Mouse (Mus musculus) liver, embryonic 12.5 days (tissue): ENCODE results near the gene Serpinb1c. TPM values are rescaled to one million over a fixed set of nuclear protein-coding genes. Genes with fewer than 3 reads are reported as not detected.

Experiments used
- ATAC-seq: fragments of 200-750 bp; cut with Nextera tagmentation; 2 replicates; pipeline ENCODE4 v1.8.0; 2017; ENCODE audit warnings: moderate number of reproducible peaks, mild to moderate bottlenecking, moderate library complexity
- H3K27ac ChIP-seq: fragments of 300-500 bp; sonication (generic); 2 replicates; pipeline ENCODE4 v1.5.1; 2016; ENCODE audit warnings: mild to moderate bottlenecking
- H3K27me3 ChIP-seq: fragments of 300-500 bp; sonication (generic); replicated peaks from 2 replicates; pipeline ENCODE4 v1.6.1; 2016; ENCODE audit warnings: mild to moderate bottlenecking, moderate library complexity
- H3K36me3 ChIP-seq: fragments of 300-500 bp; sonication (generic); 2 replicates; pipeline ENCODE4 v1.6.1; 2016; ENCODE audit warnings: mild to moderate bottlenecking, moderate library complexity
- H3K4me1 ChIP-seq: fragments of 300-500 bp; sonication (generic); 2 replicates; pipeline ENCODE4 v1.6.1; 2016
- H3K4me2 ChIP-seq: fragments of 300-500 bp; sonication (generic); 2 replicates; pipeline ENCODE4 v1.6.1; 2016; ENCODE audit warnings: mild to moderate bottlenecking, moderate library complexity
- H3K4me3 ChIP-seq: fragments of 300-500 bp; sonication (generic); 2 replicates; pipeline ENCODE4 v1.5.1; 2016; ENCODE audit warnings: mild to moderate bottlenecking, moderate library complexity
- H3K9ac ChIP-seq: fragments of 300-500 bp; sonication (generic); 2 replicates; pipeline ENCODE4 v1.6.1; 2016; ENCODE audit warnings: mild to moderate bottlenecking, moderate library complexity
- H3K9me3 ChIP-seq: fragments of 300-500 bp; sonication (generic); replicated peaks from 2 replicates; pipeline ENCODE4 v1.6.1; 2016; ENCODE audit warnings: mild to moderate bottlenecking, moderate library complexity
- WGBS: fragments of 180-500 bp; shearing (Covaris S2); methylation state at CpG from one replicate; pipeline ENCODE4 v1.1.7; 2016; ENCODE audit not compliant: insufficient replicate concordance; 5-methylcytosine and 5-hydroxymethylcytosine counted together
- polyA plus RNA-seq: library from polyadenylated mRNA; unstranded; fragments of >200 nt; fragmentation: Nextera tagmentation; extraction: Ambion mirVana; gene quantifications from 2 replicates; pipeline ENCODE4 v1.2.1, GENCODE M21; 2016

Serpinb1c gene
- polyA plus RNA-seq, 1 experiment from 2014 or later, result 0.10 TPM

DNA sequence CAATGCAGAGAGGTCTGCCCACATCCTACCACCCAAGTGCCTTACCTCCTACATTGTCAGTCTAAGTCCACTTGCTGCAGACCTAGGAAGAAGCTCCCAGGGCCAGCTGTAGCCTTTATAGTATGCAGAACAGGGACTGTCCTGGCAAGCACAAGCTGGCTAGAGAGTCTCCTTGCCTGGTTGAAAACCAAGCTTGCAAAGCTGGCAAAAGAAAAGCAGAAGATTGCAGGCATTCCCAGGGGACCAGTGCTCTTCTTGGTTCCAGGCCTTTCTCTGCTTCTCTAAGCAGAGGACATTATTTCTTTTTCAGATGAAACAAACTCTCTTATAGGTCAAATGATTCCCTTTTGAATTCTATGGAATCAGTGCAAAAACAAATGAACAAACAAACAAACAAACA, 34.6 kb downstream of the Serpinb1c start:
- Histone ChIP-seq H3K4me2 (no peak overlapping the region), H3K4me1 (no peaks in the 10 kb centered on the region), H3K4me3 (no peak overlapping the region), H3K9me3 (no peaks in the 10 kb centered on the region), H3K27me3 (no peaks in the 10 kb centered on the region), H3K9ac (no peak overlapping the region), H3K36me3 (no peaks in the 10 kb centered on the region), H3K27ac (no peak overlapping the region)
- no peak for ATAC-seq

DNA sequence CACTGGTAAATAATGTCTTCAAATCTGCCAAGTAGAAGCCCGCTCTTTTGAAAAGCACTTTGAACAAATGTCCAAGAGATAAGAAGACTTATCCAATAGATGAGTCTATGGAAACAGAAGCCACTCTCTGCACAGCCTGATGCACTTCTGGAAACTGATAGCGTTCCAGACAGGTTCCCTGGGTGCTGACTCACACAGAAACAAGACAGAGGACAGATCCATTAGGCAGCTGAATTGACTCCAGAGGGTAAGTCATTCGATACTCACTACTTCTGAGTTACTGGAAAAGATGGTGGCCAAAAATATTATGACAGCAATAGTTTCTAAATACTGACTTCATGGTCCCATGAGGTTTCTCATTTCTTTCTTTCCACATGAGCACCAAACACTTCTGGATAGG, 37.2 kb downstream of the Serpinb1c start:
- no peak overlapping the region for H3K4me2 ChIP-seq
- H3K27me3 ChIP-seq, result no peaks in the 10 kb centered on the region
- H3K9ac ChIP-seq, result no peak overlapping the region
- no peaks in the 10 kb centered on the region for H3K9me3 ChIP-seq
- H3K36me3 ChIP-seq, result no peaks in the 10 kb centered on the region
- no peak overlapping the region for H3K4me3 ChIP-seq
- 55% methylated on average over 3 of the region's 3 CpGs for WGBS
- H3K27ac ChIP-seq, result no peak overlapping the region
- no peaks in the 10 kb centered on the region for H3K4me1 ChIP-seq
- no peak for ATAC-seq

GRCm38 (mm10) chr13:32853073-32853472, 44.9 kb downstream of the Serpinb1c start:
- 43% methylated on average over 2 of the region's 2 CpGs for WGBS
- H3K27ac ChIP-seq, result no peak overlapping the region
- H3K27me3 ChIP-seq, result no peaks in the 10 kb centered on the region
- H3K36me3 ChIP-seq, result no peaks in the 10 kb centered on the region
- H3K9me3 ChIP-seq, result no peaks in the 10 kb centered on the region
- no peak overlapping the region for H3K4me2 ChIP-seq
- no peak for ATAC-seq
- H3K4me3 ChIP-seq, result no peak overlapping the region
- no peak overlapping the region for H3K9ac ChIP-seq
- 0 out of 2 replicates have a peak, but pooled peaks cover 4% of the 10 kb centered on the region for H3K4me1 ChIP-seq

DNA sequence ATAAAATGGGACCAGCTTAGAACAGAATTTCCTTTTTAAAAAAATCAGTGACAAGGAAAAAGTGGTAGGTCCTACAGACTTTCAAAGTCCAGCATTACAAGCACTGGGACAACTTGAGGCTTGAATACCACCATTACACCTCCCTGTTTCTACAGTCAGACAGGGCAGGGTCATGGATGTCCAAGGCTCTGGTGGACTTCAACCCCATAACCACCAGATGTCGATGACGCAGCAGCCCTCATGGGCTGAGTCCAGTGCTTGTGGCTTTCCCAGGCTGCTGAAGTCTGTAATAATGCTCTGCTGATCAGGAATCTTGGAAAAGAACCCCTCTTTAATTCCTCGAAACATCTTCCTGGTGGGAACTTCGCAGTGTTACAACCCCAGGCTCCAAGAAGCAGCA, 45.5 kb downstream of the Serpinb1c start:
- Histone ChIP-seq H3K4me3 (no peak overlapping the region), H3K4me2 (no peak overlapping the region), H3K27ac (no peak overlapping the region), H3K9ac (no peak overlapping the region), H3K9me3 (no peaks in the 10 kb centered on the region), H3K27me3 (no peaks in the 10 kb centered on the region), H3K4me1 (0 out of 2 replicates have a peak, but pooled peaks cover 4% of the 10 kb centered on the region), H3K36me3 (no peaks in the 10 kb centered on the region)
- WGBS, result 79% methylated on average over 4 of the region's 4 CpGs
- no peak for ATAC-seq

DNA sequence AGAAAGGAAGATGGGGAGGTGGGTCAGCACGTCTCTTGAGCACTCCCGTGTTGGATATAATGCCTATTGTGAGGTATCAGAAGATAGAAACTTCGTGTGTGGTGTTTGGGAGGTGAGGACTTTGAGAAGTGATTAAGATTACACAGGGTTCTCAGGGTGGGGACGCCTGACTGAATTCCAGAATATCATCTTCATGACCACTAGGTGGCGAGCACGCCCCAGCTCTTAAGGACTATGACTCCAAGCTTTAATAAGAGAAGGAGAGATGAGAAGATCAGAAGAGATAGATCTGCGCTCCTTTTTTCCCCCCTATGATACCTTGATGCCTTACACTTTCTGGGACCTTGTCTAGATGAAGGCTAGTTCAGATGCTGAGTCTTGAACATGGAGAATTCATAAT, 46.0 kb downstream of the Serpinb1c start:
- 0 out of 2 replicates have a peak, but pooled peaks cover 4% of the 10 kb centered on the region for H3K4me1 ChIP-seq
- peak; percentile 52; the same call in 1 of the 2 replicates for ATAC-seq
- no peaks in the 10 kb centered on the region for H3K27me3 ChIP-seq
- H3K27ac ChIP-seq, result no peak overlapping the region
- no peak overlapping the region for H3K9ac ChIP-seq
- 9% methylated on average over 7 of the region's 7 CpGs for WGBS
- no peak overlapping the region for H3K4me2 ChIP-seq
- H3K9me3 ChIP-seq, result no peaks in the 10 kb centered on the region
- no peaks in the 10 kb centered on the region for H3K36me3 ChIP-seq
- H3K4me3 ChIP-seq, result no peak overlapping the region

GRCm38 (mm10) chr13:32850668-32851404, 47.2 kb downstream of the Serpinb1c start, which contains the start of gene Serpinb1a:
Serpinb1a (minus strand) TSS chr13:32851185.
- ATAC-seq, result no peak
- 48% methylated on average over 10 of the region's 10 CpGs for WGBS
- Histone ChIP-seq H3K36me3 (no peaks in the 10 kb centered on the region), H3K27me3 (no peaks in the 10 kb centered on the region), H3K9ac (no peak within 1 kb of the TSS), H3K27ac (no peak within 1 kb of the TSS), H3K4me2 (no peak within 1 kb of the TSS), H3K4me3 (no peak within 1 kb of the TSS), H3K9me3 (no peaks in the 10 kb centered on the region), H3K4me1 (0 out of 2 replicates have a peak, but pooled peaks cover 4% of the 10 kb centered on the region)

DNA sequence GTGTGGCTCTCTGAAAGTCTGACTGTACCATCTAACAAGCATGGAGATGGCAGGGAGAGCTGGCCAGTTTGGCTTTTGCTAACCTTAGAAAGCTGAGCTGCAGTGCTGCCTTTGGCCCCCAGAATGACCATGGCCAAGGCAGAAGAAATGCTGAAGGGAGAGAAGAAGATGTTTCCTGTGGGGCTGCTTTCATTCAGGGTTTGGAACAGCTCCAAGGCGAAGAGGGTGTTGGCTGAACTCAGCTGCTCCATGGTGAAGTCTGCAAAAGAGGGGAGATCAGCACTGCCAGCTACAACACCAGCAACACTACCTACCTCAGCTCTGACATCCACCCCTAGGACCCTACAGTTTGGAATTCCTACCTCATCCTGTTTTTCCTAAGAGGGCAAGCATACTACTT, 47.9 kb downstream of the Serpinb1c start:
- Histone ChIP-seq H3K9me3 (no peaks in the 10 kb centered on the region), H3K27me3 (no peaks in the 10 kb centered on the region), H3K4me2 (no peak overlapping the region), H3K27ac (no peak overlapping the region), H3K4me1 (0 out of 2 replicates have a peak, but pooled peaks cover 4% of the 10 kb centered on the region), H3K9ac (no peak overlapping the region), H3K4me3 (no peak overlapping the region), H3K36me3 (no peaks in the 10 kb centered on the region)
- no peak for ATAC-seq
- 48% methylated on average over 1 of the region's 1 CpGs for WGBS

DNA sequence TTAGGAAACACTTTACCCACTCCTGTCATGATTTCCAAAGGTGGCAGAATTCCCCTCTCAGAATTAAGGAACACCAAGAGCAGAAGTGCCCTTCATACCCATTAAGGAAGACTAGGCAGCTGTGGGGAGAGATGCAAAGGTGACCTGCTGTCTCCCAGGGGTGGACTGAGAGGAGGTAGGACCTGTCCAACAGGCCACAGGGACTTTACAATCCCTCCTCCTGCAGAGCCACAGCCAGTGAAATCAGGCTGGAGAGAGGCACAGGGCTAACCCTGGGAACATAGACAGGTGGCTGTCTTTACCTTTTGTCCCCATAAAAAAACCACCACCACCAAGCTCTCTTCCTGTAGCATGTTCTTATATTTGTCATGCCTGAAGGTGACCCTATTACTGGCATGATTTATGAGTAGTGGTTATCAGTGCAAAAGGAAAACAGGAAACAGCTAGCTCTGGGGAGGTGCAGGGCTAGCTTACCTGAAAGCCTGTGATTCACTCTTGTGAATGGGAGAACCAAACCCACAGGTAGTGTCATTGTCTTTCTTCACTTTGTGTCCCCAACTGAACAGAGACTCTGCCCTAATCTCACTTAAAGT, 48.4 kb downstream of the Serpinb1c start:
- Histone ChIP-seq H3K4me2 (no peak overlapping the region), H3K9me3 (no peaks in the 10 kb centered on the region), H3K27me3 (no peaks in the 10 kb centered on the region), H3K4me3 (no peak overlapping the region), H3K9ac (no peak overlapping the region), H3K4me1 (0 out of 2 replicates have a peak, but pooled peaks cover 4% of the 10 kb centered on the region), H3K36me3 (no peaks in the 10 kb centered on the region), H3K27ac (no peak overlapping the region)
- no peak for ATAC-seq

GRCm38 (mm10) chr13:32849092-32849491, 48.9 kb downstream of the Serpinb1c start:
- Histone ChIP-seq H3K4me3 (no peak overlapping the region), H3K36me3 (no peaks in the 10 kb centered on the region), H3K27ac (no peak overlapping the region), H3K4me2 (no peak overlapping the region), H3K27me3 (no peaks in the 10 kb centered on the region), H3K4me1 (0 out of 2 replicates have a peak, but pooled peaks cover 4% of the 10 kb centered on the region), H3K9me3 (no peaks in the 10 kb centered on the region), H3K9ac (no peak overlapping the region)
- 27% methylated on average over 4 of the region's 4 CpGs for WGBS
- ATAC-seq, result no peak

DNA sequence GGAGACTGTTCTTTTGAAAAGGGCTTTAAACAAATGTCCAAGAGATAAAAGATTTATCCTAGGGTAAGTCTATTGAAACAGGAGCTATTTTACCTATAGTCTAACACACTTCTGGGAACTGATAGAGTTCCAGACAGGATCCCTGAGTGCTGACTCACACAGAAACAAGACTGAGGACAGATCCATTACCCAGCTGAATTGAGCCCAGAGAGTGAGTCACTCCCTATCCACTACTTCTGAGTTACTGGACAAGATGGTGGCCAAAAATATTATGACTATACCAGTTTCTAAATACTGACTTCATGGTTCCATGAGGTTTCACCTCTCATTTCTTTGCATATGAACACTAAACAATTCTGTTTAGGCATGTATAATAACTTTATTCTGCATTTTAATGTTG, 51.8 kb downstream of the Serpinb1c start:
- H3K27me3 ChIP-seq, result no peaks in the 10 kb centered on the region
- H3K36me3 ChIP-seq, result no peaks in the 10 kb centered on the region
- H3K9me3 ChIP-seq, result no peaks in the 10 kb centered on the region
- no peak overlapping the region for H3K27ac ChIP-seq
- 0 out of 2 replicates have a peak, but pooled peaks cover 4% of the 10 kb centered on the region for H3K4me1 ChIP-seq
- no peak for ATAC-seq
- no peak overlapping the region for H3K4me3 ChIP-seq
- H3K4me2 ChIP-seq, result no peak overlapping the region
- H3K9ac ChIP-seq, result no peak overlapping the region

GRCm38 (mm10) chr13:32841349-32841748, 56.7 kb downstream of the Serpinb1c start:
- WGBS, result 71% methylated on average over 3 of the region's 3 CpGs

DNA sequence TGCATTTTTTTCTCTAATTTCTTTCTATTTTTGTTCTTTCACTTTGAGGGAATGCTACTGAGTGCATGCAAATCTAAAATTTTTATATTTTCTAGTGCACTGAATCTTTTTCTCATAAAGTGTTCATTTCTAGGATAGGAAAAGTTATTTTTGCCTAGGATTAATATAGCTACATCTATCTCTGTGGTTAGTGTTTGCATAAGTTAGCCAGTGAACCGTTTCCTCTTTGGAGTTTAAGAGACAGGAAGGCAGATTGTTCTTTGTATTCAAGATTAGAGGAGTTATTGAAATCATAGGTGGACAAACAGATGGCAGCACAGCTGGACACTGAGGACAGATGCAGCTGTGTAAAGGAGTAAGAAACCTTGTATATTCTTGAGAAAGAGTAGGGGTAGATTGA, 58.7 kb downstream of the Serpinb1c start:
- H3K27me3 ChIP-seq, result no peaks in the 10 kb centered on the region
- H3K36me3 ChIP-seq, result no peaks in the 10 kb centered on the region
- 20% methylated on average over 1 of the region's 1 CpGs for WGBS
- H3K9me3 ChIP-seq, result no peaks in the 10 kb centered on the region
- no peak overlapping the region for H3K27ac ChIP-seq
- H3K4me1 ChIP-seq, result no peaks in the 10 kb centered on the region
- ATAC-seq, result no peak
- H3K9ac ChIP-seq, result no peak overlapping the region
- no peak overlapping the region for H3K4me3 ChIP-seq
- H3K4me2 ChIP-seq, result no peak overlapping the region

More at GRCm38 (mm10) chr13:32841349-32841748, 56.7 kb downstream of the Serpinb1c start:
- Histone ChIP-seq H3K4me3 (no peak overlapping the region), H3K4me1 (no peaks in the 10 kb centered on the region), H3K36me3 (no peaks in the 10 kb centered on the region), H3K27ac (no peak overlapping the region), H3K9ac (no peak overlapping the region), H3K9me3 (no peaks in the 10 kb centered on the region), H3K27me3 (no peaks in the 10 kb centered on the region), H3K4me2 (no peak overlapping the region)
- no peak for ATAC-seq
